Mouse (Mus musculus) thymus, adult 18-20 months (tissue): ENCODE data around the gene Ccdc158.
A peak's percentile ranks its signal among the peaks of the same experiment; 100 is the strongest.

Experiments
- DNase-seq, 2 experiments: peaks; one replicate each; pipeline ENCODE4 v3.0.0; 2022; ENCODE audit warnings: mixed read lengths in 2 of 2

Gene Ccdc158

GRCm38 (mm10) chr5:92674859-92675573 lies at the start of gene Ccdc158:
Gene Ccdc158, minus strand, starts transcription at chr5:92675271.
- DNase-seq: peak; percentile 43 to 44

GRCm38 (mm10) chr5:92721610-92722009 lies 46.5 kb upstream of the Ccdc158 start:
- DNase-seq: no peak

- DNase-seq: no peak
Observed at GRCm38 (mm10) chr5:92718856-92719255, 43.8 kb upstream of the Ccdc158 start.

- no peak for DNase-seq
Observed at GRCm38 (mm10) chr5:92717666-92718360, 42.7 kb upstream of the Ccdc158 start.

- no peak for DNase-seq
Observed at GRCm38 (mm10) chr5:92715890-92716289, 40.8 kb upstream of the Ccdc158 start.

- DNase-seq: no peak
Observed at GRCm38 (mm10) chr5:92715319-92715718, 40.2 kb upstream of the Ccdc158 start.

- no peak for DNase-seq
Observed at GRCm38 (mm10) chr5:92714886-92715285, 39.8 kb upstream of the Ccdc158 start.

- DNase-seq: no peak
Observed at GRCm38 (mm10) chr5:92712621-92713395, 37.7 kb upstream of the Ccdc158 start.

- DNase-seq: no peak
Observed at GRCm38 (mm10) chr5:92711666-92712290, 36.7 kb upstream of the Ccdc158 start.

- no peak for DNase-seq
Observed at GRCm38 (mm10) chr5:92710779-92711178, 35.7 kb upstream of the Ccdc158 start.

GRCm38 (mm10) chr5:92707921-92708491 lies 32.9 kb upstream of the Ccdc158 start:
- no peak for DNase-seq

GRCm38 (mm10) chr5:92703671-92704070 lies 28.6 kb upstream of the Ccdc158 start:
- DNase-seq: no peak

GRCm38 (mm10) chr5:92701750-92702149 lies 26.7 kb upstream of the Ccdc158 start:
- DNase-seq: no peak

- no peak for DNase-seq
Observed at GRCm38 (mm10) chr5:92698837-92699529, 23.9 kb upstream of the Ccdc158 start.

GRCm38 (mm10) chr5:92698131-92698836 lies 23.2 kb upstream of the Ccdc158 start:
- DNase-seq: no peak

- DNase-seq: no peak
Observed at GRCm38 (mm10) chr5:92694316-92694995, 19.4 kb upstream of the Ccdc158 start.

GRCm38 (mm10) chr5:92693744-92694143 lies 18.7 kb upstream of the Ccdc158 start:
- no peak for DNase-seq

- DNase-seq: no peak
Observed at GRCm38 (mm10) chr5:92692206-92693007, 17.3 kb upstream of the Ccdc158 start.

GRCm38 (mm10) chr5:92688569-92688968 lies 13.5 kb upstream of the Ccdc158 start:
- no peak for DNase-seq

- no peak for DNase-seq
Observed at GRCm38 (mm10) chr5:92688124-92688523, 13.1 kb upstream of the Ccdc158 start.
